Mouse (Mus musculus) leukemia stem cell, adult 10-12 weeks (primary cell): Measurements from ENCODE around the gene Abhd6. TPM values are rescaled to one million over a fixed set of nuclear protein-coding genes. Genes with fewer than 3 reads are reported as not detected.

ENCODE experiments used
- polyA plus RNA-seq: library from polyadenylated mRNA; stranded (reverse); fragments of >175 nt; gene quantifications from 2 replicates; pipeline ENCODE4 v1.2.3, GENCODE M21; 2012; ENCODE audit warnings: low replicate concordance

Abhd6 gene
- polyA plus RNA-seq, result 0.26 and 0.28 TPM in 2 replicates

GRCm38 (mm10) chr14:8002432-8003092, at the start of gene Abhd6:
Gene Abhd6, plus strand, starts transcription at chr14:8002902.

GRCm38 (mm10) chr14:7957049-7957448, 45.7 kb upstream of the Abhd6 start, which contains the start of gene Gm45521:
Gene Gm45521, plus strand, starts transcription at chr14:7957288.

GRCm38 (mm10) chr14:7994271-7994767, 8.4 kb upstream of the Abhd6 start, which contains the start of gene Dnase1l3:
Gene Dnase1l3, minus strand, starts transcription at chr14:7994573.

GRCm38 (mm10) chr14:8080165-8080679, 77.5 kb downstream of the Abhd6 start, which contains the start of gene Rpp14:
Gene Rpp14, plus strand, starts transcription at chr14:8080367.

GRCm38 (mm10) chr14:8097978-8098686, 95.4 kb downstream of the Abhd6 start, which contains the start of gene Pxk:
Gene Pxk, plus strand, starts transcription at chr14:8098211.

Other genes starting within 250 kb of the Abhd6 start
- gene Gm26661, start 211.3 kb upstream of the Abhd6 start, polyA plus RNA-seq, result not detected in 2 replicates
- 0.62 and 1.7 TPM in 2 replicates for gene Flnb, start 184.9 kb upstream of the Abhd6 start, polyA plus RNA-seq
- gene Gm45521, start 45.6 kb upstream of the Abhd6 start, polyA plus RNA-seq, result not detected in 2 replicates
- 0.66 and 1.1 TPM in 2 replicates for gene Dnase1l3, start 8.3 kb upstream of the Abhd6 start, polyA plus RNA-seq
- 0.48 and 3.1 TPM in 2 replicates for gene Rpp14, start 77.5 kb downstream of the Abhd6 start, polyA plus RNA-seq
- gene Pxk, start 95.3 kb downstream of the Abhd6 start, polyA plus RNA-seq, result 9.4 and 11.5 TPM in 2 replicates
- gene Pdhb, start 170.1 kb downstream of the Abhd6 start, polyA plus RNA-seq, result 22.3 and 31.4 TPM in 2 replicates
- gene Kctd6, start 211.2 kb downstream of the Abhd6 start, polyA plus RNA-seq, result 1.1 and 1.2 TPM in 2 replicates